ENCODE assay signal across 9 mouse cellular contexts in genomic region chr11:68874841-68875240, GRCm38 (mm10). TPM values are rescaled to one million over a fixed set of nuclear protein-coding genes. Genes with fewer than 3 reads are reported as not detected.
DNase-seq lines count a peak whose midpoint lies in the region; ATAC-seq lines count a peak whose summit lies in the region.
"Had no signal": no experiment of that assay in that cellular context is flagged by ENCODE, and none has a peak within 500 bp of the region (broad histone marks: within the 10 kb centered on the region; RNA-seq: fewer than 3 reads in every experiment).

No protein-coding gene starts in this region.

- DNase-seq in gastrocnemius, adult 18-20 months (ENCODE audit: low spot score) = peak; percentile 74
- no peak for DNase-seq in gastrocnemius, postnatal 25 days
- DNase-seq in urinary bladder, postnatal 36 days (ENCODE audit: low spot score in 2 of 2) = peak; percentile 32 to 58
- DNase-seq in urinary bladder, adult 2 months (ENCODE audit: low spot score) = no peak
- peak; percentile 56 for DNase-seq in embryo, embryonic 11.5 days (ENCODE audit: low read depth, low spot score)
- peak; percentile 73 for DNase-seq in kidney, adult 9 months
- DNase-seq in lung, postnatal 25 days (ENCODE audit: low spot score) = peak; percentile 80

- WGBS in stomach, embryonic 15.5 days = 0% methylated on average over 2 of the region's 2 CpGs

- no peaks in the 10 kb centered on the region for H3K27me3 ChIP-seq in stomach, embryonic 15.5 days (replicated peaks)

- H3K9me3 ChIP-seq in stomach, embryonic 15.5 days = no peaks in the 10 kb centered on the region

- no peak overlapping the region for H3K4me2 ChIP-seq in stomach, embryonic 15.5 days

- H3K36me3 ChIP-seq in stomach, embryonic 15.5 days = no peaks in the 10 kb centered on the region

- no peak overlapping the region for H3K27ac ChIP-seq in stomach, embryonic 15.5 days

- no peaks in the 10 kb centered on the region; the same call in 1 of the 2 replicates for H3K4me1 ChIP-seq in stomach, embryonic 15.5 days

- peak; percentile 22; the same call in 1 of the 2 replicates for ATAC-seq in stomach, embryonic 15.5 days (ENCODE audit: insufficient read depth, low FRiP score, low read depth)

- H3K4me3 ChIP-seq in stomach, embryonic 15.5 days (replicated peaks) = no peak overlapping the region

- no peak overlapping the region for H3K9ac ChIP-seq in stomach, embryonic 15.5 days

RNA-seq across cellular contexts. Expression of gene Ndel1, which starts 3.2 kb away (rescaled TPM):
- 100 to 1,000 TPM in 1 of 2 experiments, 10 to 100 TPM in 1; 78.2 to 106 TPM for total RNA-seq in gastrocnemius, adult 18-20 months (2021)
- total RNA-seq in gastrocnemius, postnatal 25 days (2021) = 10 to 100 TPM; 69.4 to 71.0 TPM
- 68.6 and 78.7 TPM in 2 replicates for polyA plus RNA-seq in urinary bladder, adult 2 months (2012; rRNA removed)
- 78.7 and 80.4 TPM in 2 replicates for polyA plus RNA-seq in stomach, embryonic 15.5 days (2015; fragmentation: Nextera tagmentation; extraction: Ambion mirVana)

RNA-seq across cellular contexts. Expression of gene Rnf222, which starts 13.5 kb away (rescaled TPM):
- total RNA-seq in gastrocnemius, adult 18-20 months (2021) = not detected
- total RNA-seq in gastrocnemius, postnatal 25 days (2021) = not detected
- 0.01 TPM in 1 of 2 replicates, not detected in the other for polyA plus RNA-seq in urinary bladder, adult 2 months (2012; rRNA removed)
- polyA plus RNA-seq in stomach, embryonic 15.5 days (2015; fragmentation: Nextera tagmentation; extraction: Ambion mirVana) = 0.22 and 0.64 TPM in 2 replicates
- total RNA-seq: left cerebral cortex, postnatal 36 days had no signal

RNA-seq across cellular contexts. Expression of gene Rpl26, which starts 26.5 kb away (rescaled TPM):
- 100 to 1,000 TPM; 639 to 682 TPM for total RNA-seq in gastrocnemius, adult 18-20 months (2021)
- 100 to 1,000 TPM; 573 to 637 TPM for total RNA-seq in gastrocnemius, postnatal 25 days (2021)
- 3,701 and 3,960 TPM in 2 replicates for polyA plus RNA-seq in urinary bladder, adult 2 months (2012; rRNA removed)
- polyA plus RNA-seq in stomach, embryonic 15.5 days (2015; fragmentation: Nextera tagmentation; extraction: Ambion mirVana) = 1,013 and 1,066 TPM in 2 replicates

RNA-seq across cellular contexts. Expression of gene Odf4, which starts 52.0 kb away (rescaled TPM):
- total RNA-seq in gastrocnemius, adult 18-20 months (2021) = not detected
- not detected for total RNA-seq in gastrocnemius, postnatal 25 days (2021)
- not detected in 2 replicates for polyA plus RNA-seq in urinary bladder, adult 2 months (2012; rRNA removed)
- polyA plus RNA-seq in stomach, embryonic 15.5 days (2015; fragmentation: Nextera tagmentation; extraction: Ambion mirVana) = not detected in 2 replicates

Comparison
In these comparisons a context has a peak if more than half of its experiments do, and no peak if none do; other contexts are left out.
1. DNase-seq: peak in gastrocnemius, adult 18-20 months (single experiment), urinary bladder, postnatal 36 days (2 of 2), embryo, embryonic 11.5 days (single experiment), kidney, adult 9 months (single experiment) and lung, postnatal 25 days (single experiment); none in gastrocnemius, postnatal 25 days (single experiment) and urinary bladder, adult 2 months (single experiment).